Mouse (Mus musculus): Measurements from ENCODE around the gene Gdpd1.

GRCm38 (mm10) chr11:86992461-86992988 lies 81.3 kb downstream of the Gdpd1 start:
- TF ChIP-seq CTCF (IDR thresholded peaks at IDR 0.05; ENCODE audit: extremely low read depth, insufficient read length, insufficient replicate concordance, low read depth, low read length): no peak
- TF ChIP-seq POLR2A (IDR thresholded peaks at IDR 0.05; ENCODE audit: low read depth, low read length): no peak
